Mouse (Mus musculus): ENCODE data around the gene Cfap97d1. TPM values are rescaled to one million over a fixed set of nuclear protein-coding genes. Genes with fewer than 3 reads are reported as not detected.

Gene Cfap97d1
- polyA plus RNA-seq, 1 experiment, result not detected

DNA sequence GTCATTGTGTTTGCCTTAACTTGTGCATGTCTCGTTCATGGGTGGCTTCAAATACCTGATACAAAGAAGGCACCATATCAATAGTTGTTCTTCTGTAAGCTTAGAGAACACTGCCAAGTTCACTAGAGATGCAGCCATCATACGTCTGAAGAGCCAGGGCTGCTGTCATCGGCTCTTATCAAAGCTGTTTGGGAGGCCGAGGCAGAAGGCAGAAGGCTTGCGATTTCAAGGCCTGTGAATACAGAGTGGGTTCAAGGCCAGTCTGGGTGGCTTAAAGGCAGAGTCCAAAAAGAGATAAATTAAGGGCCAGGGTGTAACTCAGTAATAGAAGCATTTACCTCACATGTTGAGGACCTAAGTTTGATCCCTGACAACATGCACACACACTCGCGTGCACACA is 52.3 kb downstream of the Cfap97d1 start:
- Histone ChIP-seq H3K27me3 (ENCODE audit: control insufficient read depth, insufficient read depth, insufficient read length) (peaks cover 42% of the 10 kb centered on the region), H3K4me3 (no peak overlapping the region), H3ac (ENCODE audit: control insufficient read depth, insufficient read length) (no peak overlapping the region), H3K36me3 (ENCODE audit: control insufficient read depth, insufficient read depth) (no peaks in the 10 kb centered on the region), H3K4me2 (ENCODE audit: low read depth) (no peak overlapping the region), H3K79me2 (ENCODE audit: control insufficient read depth, insufficient read depth) (no peaks in the 10 kb centered on the region)
- no peak for TF ChIP-seq TCF12 (IDR thresholded peaks at IDR 0.05; ENCODE audit: insufficient read depth, poor library complexity, severe bottlenecking)
- TF ChIP-seq POLR2A (IDR thresholded peaks at IDR 0.05; ENCODE audit: insufficient read length, low read depth), result no peak
- TF ChIP-seq REST (IDR thresholded peaks at IDR 0.05; ENCODE audit: insufficient read depth, insufficient read length), result no peak
- TF ChIP-seq MAX (IDR thresholded peaks at IDR 0.05; ENCODE audit: low read depth), result no peak
- no peak for TF ChIP-seq SRF (IDR thresholded peaks at IDR 0.05; ENCODE audit: control insufficient read depth, insufficient read length, low read depth)
- no peak for TF ChIP-seq MYOD1 (IDR thresholded peaks at IDR 0.05; ENCODE audit: control insufficient read depth in 1 of 3, insufficient read length in 2 of 3, low read depth in 2 of 3)
- TF ChIP-seq CEBPB (IDR thresholded peaks at IDR 0.05; ENCODE audit: insufficient read depth, poor library complexity, severe bottlenecking), result no peak
- no peak for TF ChIP-seq POLR2AphosphoS2 (IDR thresholded peaks at IDR 0.05; ENCODE audit: insufficient read length, low read depth)
- TF ChIP-seq TCF3 (IDR thresholded peaks at IDR 0.05; ENCODE audit: insufficient read length, low read depth), result no peak
- no peak for TF ChIP-seq USF1 (IDR thresholded peaks at IDR 0.05; ENCODE audit: low read depth)
- TF ChIP-seq MYOG (IDR thresholded peaks at IDR 0.05; ENCODE audit: control insufficient read depth in 1 of 3, insufficient read depth in 1 of 3, insufficient read length in 2 of 3, low read depth in 2 of 3), result no peak
- TF ChIP-seq E2F4 (IDR thresholded peaks at IDR 0.05; ENCODE audit: insufficient read depth), result no peak

DNA sequence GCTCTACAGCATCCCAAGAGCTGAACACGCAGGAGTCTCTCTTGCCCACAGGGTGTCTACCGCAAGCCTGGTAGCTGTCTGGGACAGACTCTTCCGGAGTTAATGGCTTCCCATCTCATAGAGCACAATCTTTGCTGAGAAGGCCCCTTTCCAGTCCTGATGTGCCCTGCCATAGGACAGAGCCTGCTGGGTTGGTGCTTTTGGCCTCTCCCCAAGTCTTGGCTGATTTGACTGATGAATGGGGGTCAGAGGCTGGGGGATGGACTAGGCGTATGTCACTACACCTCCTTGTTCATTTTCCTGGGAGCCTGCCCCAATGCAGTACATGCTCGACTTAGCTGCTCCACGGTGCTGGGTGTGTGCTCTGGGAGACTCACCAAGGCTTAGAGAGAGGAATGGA is 53.7 kb downstream of the Cfap97d1 start:
- TF ChIP-seq SRF (IDR thresholded peaks at IDR 0.05; ENCODE audit: control insufficient read depth, insufficient read length, low read depth), result no peak
- no peak for TF ChIP-seq POLR2AphosphoS2 (IDR thresholded peaks at IDR 0.05; ENCODE audit: insufficient read length, low read depth)
- TF ChIP-seq TCF12 (IDR thresholded peaks at IDR 0.05; ENCODE audit: insufficient read depth, poor library complexity, severe bottlenecking), result no peak
- TF ChIP-seq MAX (IDR thresholded peaks at IDR 0.05; ENCODE audit: low read depth), result no peak
- TF ChIP-seq POLR2A (IDR thresholded peaks at IDR 0.05; ENCODE audit: insufficient read length, low read depth), result no peak
- H3K4me3 ChIP-seq, result no peak overlapping the region
- H3K27me3 ChIP-seq (ENCODE audit: control insufficient read depth, insufficient read depth, insufficient read length), result peaks cover 45% of the 10 kb centered on the region
- H3ac ChIP-seq (ENCODE audit: control insufficient read depth, insufficient read length), result no peak overlapping the region
- H3K79me2 ChIP-seq (ENCODE audit: control insufficient read depth, insufficient read depth), result no peaks in the 10 kb centered on the region
- no peaks in the 10 kb centered on the region for H3K36me3 ChIP-seq (ENCODE audit: control insufficient read depth, insufficient read depth)
- H3K4me2 ChIP-seq (ENCODE audit: low read depth), result no peak overlapping the region

DNA sequence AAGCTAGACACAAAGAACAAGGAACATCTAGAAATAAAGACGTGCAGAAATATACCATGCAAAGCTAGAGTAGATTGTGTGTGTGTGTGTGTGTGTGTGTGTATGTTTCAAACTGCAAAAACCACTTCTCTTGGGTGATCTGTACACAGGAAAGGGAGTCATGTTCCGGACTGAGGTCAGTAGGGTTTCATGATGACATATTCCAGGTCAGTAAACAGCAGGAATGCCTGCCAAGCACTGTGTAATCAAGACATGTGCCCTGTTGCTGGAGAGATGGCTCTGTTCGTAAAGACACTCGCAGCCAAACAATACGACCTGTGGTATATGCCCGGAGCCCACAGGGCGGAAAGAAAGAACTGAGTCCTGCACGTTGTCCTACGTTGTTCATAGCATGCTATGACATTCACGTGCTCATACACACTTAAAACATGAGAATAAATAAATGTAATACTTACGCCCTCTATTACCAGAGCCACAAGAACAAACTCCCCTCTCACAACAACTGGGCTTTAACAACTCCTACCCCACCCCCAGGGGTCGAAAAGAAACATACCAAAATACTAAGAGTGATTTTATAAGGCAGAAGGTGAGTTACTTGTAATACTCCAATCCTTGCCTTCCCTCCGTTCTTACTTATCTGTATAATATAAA is 55.5 kb downstream of the Cfap97d1 start:
- H3K4me2 ChIP-seq (ENCODE audit: low read depth), result no peak overlapping the region
- H3K4me3 ChIP-seq, result no peak overlapping the region
- peaks cover 51% of the 10 kb centered on the region for H3K27me3 ChIP-seq (ENCODE audit: control insufficient read depth, insufficient read depth, insufficient read length)
- H3K79me2 ChIP-seq (ENCODE audit: control insufficient read depth, insufficient read depth), result no peaks in the 10 kb centered on the region
- H3K36me3 ChIP-seq (ENCODE audit: control insufficient read depth, insufficient read depth), result no peaks in the 10 kb centered on the region
- TF ChIP-seq USF1 (IDR thresholded peaks at IDR 0.05; ENCODE audit: low read depth), result no peak
- TF ChIP-seq MYOD1 (IDR thresholded peaks at IDR 0.05; ENCODE audit: control insufficient read depth in 1 of 3, insufficient read length in 2 of 3, low read depth in 2 of 3), result no peak
- TF ChIP-seq MYOG (IDR thresholded peaks at IDR 0.05; ENCODE audit: control insufficient read depth in 1 of 3, insufficient read depth in 1 of 3, insufficient read length in 2 of 3, low read depth in 2 of 3), result no peak
- no peak for TF ChIP-seq MAX (IDR thresholded peaks at IDR 0.05; ENCODE audit: low read depth)
- no peak for TF ChIP-seq CEBPB (IDR thresholded peaks at IDR 0.05; ENCODE audit: insufficient read depth, poor library complexity, severe bottlenecking)
- no peak for TF ChIP-seq E2F4 (IDR thresholded peaks at IDR 0.05; ENCODE audit: insufficient read depth)
- no peak for TF ChIP-seq POLR2AphosphoS2 (IDR thresholded peaks at IDR 0.05; ENCODE audit: insufficient read length, low read depth)
- TF ChIP-seq TCF12 (IDR thresholded peaks at IDR 0.05; ENCODE audit: insufficient read depth, poor library complexity, severe bottlenecking), result no peak
- no peak for TF ChIP-seq POLR2A (IDR thresholded peaks at IDR 0.05; ENCODE audit: insufficient read length, low read depth)
- no peak for TF ChIP-seq SRF (IDR thresholded peaks at IDR 0.05; ENCODE audit: control insufficient read depth, insufficient read length, low read depth)
- no peak overlapping the region for H3ac ChIP-seq (ENCODE audit: control insufficient read depth, insufficient read length)

GRCm38 (mm10) chr11:102040138-102040524 is 56.1 kb downstream of the Cfap97d1 start:
- H3K4me2 ChIP-seq (ENCODE audit: low read depth), result no peak overlapping the region
- H3K36me3 ChIP-seq (ENCODE audit: control insufficient read depth, insufficient read depth), result no peaks in the 10 kb centered on the region
- TF ChIP-seq CEBPB (IDR thresholded peaks at IDR 0.05; ENCODE audit: insufficient read depth, poor library complexity, severe bottlenecking) (no peak), MYOD1 (IDR thresholded peaks at IDR 0.05; ENCODE audit: control insufficient read depth in 1 of 3, insufficient read length in 2 of 3, low read depth in 2 of 3) (peak in 1 of 3 experiments; percentile 9), MYOG (IDR thresholded peaks at IDR 0.05; ENCODE audit: control insufficient read depth in 1 of 3, insufficient read depth in 1 of 3, insufficient read length in 2 of 3, low read depth in 2 of 3) (peak in 1 of 3 experiments; percentile 8), E2F4 (IDR thresholded peaks at IDR 0.05; ENCODE audit: insufficient read depth) (no peak), SRF (IDR thresholded peaks at IDR 0.05; ENCODE audit: control insufficient read depth, insufficient read length, low read depth) (no peak), POLR2A (IDR thresholded peaks at IDR 0.05; ENCODE audit: insufficient read length, low read depth) (no peak), POLR2AphosphoS2 (IDR thresholded peaks at IDR 0.05; ENCODE audit: insufficient read length, low read depth) (no peak)
- no peak overlapping the region for H3K4me3 ChIP-seq
- no peaks in the 10 kb centered on the region for H3K79me2 ChIP-seq (ENCODE audit: control insufficient read depth, insufficient read depth)
- H3K27me3 ChIP-seq (ENCODE audit: control insufficient read depth, insufficient read depth, insufficient read length), result peaks cover 50% of the 10 kb centered on the region
- no peak overlapping the region for H3ac ChIP-seq (ENCODE audit: control insufficient read depth, insufficient read length)

GRCm38 (mm10) chr11:102040646-102041045 is 56.6 kb downstream of the Cfap97d1 start:
- Histone ChIP-seq H3ac (ENCODE audit: control insufficient read depth, insufficient read length) (no peak overlapping the region), H3K36me3 (ENCODE audit: control insufficient read depth, insufficient read depth) (no peaks in the 10 kb centered on the region), H3K27me3 (ENCODE audit: control insufficient read depth, insufficient read depth, insufficient read length) (peaks cover 51% of the 10 kb centered on the region), H3K4me2 (ENCODE audit: low read depth) (no peak overlapping the region), H3K79me2 (ENCODE audit: control insufficient read depth, insufficient read depth) (no peaks in the 10 kb centered on the region), H3K4me3 (no peak overlapping the region)
- TF ChIP-seq TCF3 (IDR thresholded peaks at IDR 0.05; ENCODE audit: insufficient read length, low read depth), result no peak
- TF ChIP-seq MYOG (IDR thresholded peaks at IDR 0.05; ENCODE audit: control insufficient read depth in 1 of 3, insufficient read depth in 1 of 3, insufficient read length in 2 of 3, low read depth in 2 of 3), result no peak
- no peak for TF ChIP-seq SRF (IDR thresholded peaks at IDR 0.05; ENCODE audit: control insufficient read depth, insufficient read length, low read depth)
- TF ChIP-seq MYOD1 (IDR thresholded peaks at IDR 0.05; ENCODE audit: control insufficient read depth in 1 of 3, insufficient read length in 2 of 3, low read depth in 2 of 3), result no peak
- TF ChIP-seq POLR2A (IDR thresholded peaks at IDR 0.05; ENCODE audit: insufficient read length, low read depth), result no peak

Measured in myocyte (in vitro differentiated cells).